Mouse (Mus musculus) heart, adult 2 months (tissue): ENCODE results near the gene Tek. TPM values are rescaled to one million over a fixed set of nuclear protein-coding genes. Genes with fewer than 3 reads are reported as not detected.

Experiments
- DNase-seq, 2 experiments: peaks; one replicate each; pipeline ENCODE4 v3.0.0; 2021
- H3K27ac ChIP-seq: fragments of 200-600 bp; 2 replicates; pipeline ENCODE4 v1.8.1; 2022
- H3K27me3 ChIP-seq: fragments of 200-500 bp; 2 replicates; pipeline ENCODE4 v1.6.1; 2012; ENCODE audit warnings: mild to moderate bottlenecking, low read length, inconsistent platforms, mixed read lengths; ENCODE audit not compliant: control insufficient read depth, insufficient read depth
- H3K36me3 ChIP-seq: fragments of 200-500 bp; 2 replicates; pipeline ENCODE4 v1.6.1; 2012; ENCODE audit warnings: low read length, inconsistent platforms; ENCODE audit not compliant: control insufficient read depth, insufficient read depth
- H3K4me1 ChIP-seq: fragments of 200-500 bp; 2 replicates; pipeline ENCODE4 v1.6.1; 2011; ENCODE audit warnings: low read length; ENCODE audit not compliant: control insufficient read depth, insufficient read depth
- H3K4me3 ChIP-seq: fragments of 200-600 bp; 2 replicates; pipeline ENCODE4 v1.8.1; 2022
- H3K79me2 ChIP-seq: fragments of 200-500 bp; replicated peaks from 2 replicates; pipeline ENCODE4 v1.6.1; 2012; ENCODE audit warnings: mild to moderate bottlenecking, inconsistent platforms, low read length, moderate library complexity, mixed read lengths; ENCODE audit not compliant: control insufficient read depth, insufficient read depth
- H3K9ac ChIP-seq: fragments of 200-500 bp; 2 replicates; pipeline ENCODE4 v1.6.1; 2012; ENCODE audit warnings: low read depth, mild to moderate bottlenecking, control low read depth, inconsistent platforms, low read length, mixed read lengths
- CTCF ChIP-seq: fragments of 200-600 bp; IDR thresholded peaks from 2 replicates; pipeline ENCODE4 v1.8.1; 2022; ENCODE audit warnings: antibody characterized with exemption, mild to moderate bottlenecking, moderate library complexity
- EP300 ChIP-seq: fragments of 200-500 bp; IDR thresholded peaks from 2 replicates; pipeline ENCODE4 v1.6.1; 2011; ENCODE audit warnings: low read depth, low read length, control low read depth; ENCODE audit not compliant: insufficient read depth
- POLR2A ChIP-seq: fragments of 200-500 bp; IDR thresholded peaks from 2 replicates; pipeline ENCODE4 v1.6.1; 2011; ENCODE audit warnings: mild to moderate bottlenecking, low read depth, low read length, control low read depth; ENCODE audit not compliant: insufficient read depth
- WGBS: fragments of 180-500 bp; shearing (Covaris S2); methylation state at CpG from one replicate; pipeline ENCODE4 v1.1.7; 2018; 5-methylcytosine and 5-hydroxymethylcytosine counted together
- intact Hi-C: fragments of 180-260 bp; cut with DNase I; formaldehyde crosslinking; loops from one replicate; pipeline ENCODE4 v1.15.1; 2025
- polyA plus RNA-seq: library from polyadenylated mRNA; depleted of rRNA; stranded (reverse); fragments of >200 nt; gene quantifications from 2 replicates; pipeline ENCODE4 v1.2.3, GENCODE M21; 2012
- total RNA-seq, 2 experiments: library from RNA; stranded (reverse); gene quantifications; 2 replicates each; pipeline ENCODE4 v1.2.3; 2021

Gene Tek
- total and polyA plus RNA-seq, 3 experiments = 16.8 to 40.3 (median 37.0) TPM

- intact Hi-C loops = no loop called here
- TF ChIP-seq EP300 (no peak), POLR2A (no peak), CTCF (no peak)
Observed at GRCm38 (mm10) chr4:94711426-94711825, 27.7 kb upstream of the Tek start.

GRCm38 (mm10) chr4:94713741-94714140, 25.3 kb upstream of the Tek start:
- H3K4me3 ChIP-seq = no peak overlapping the region
- TF ChIP-seq EP300 (no peak), POLR2A (no peak), CTCF (no peak)
- H3K9ac ChIP-seq = no peak overlapping the region
- H3K4me1 ChIP-seq = peaks cover 7% of the 10 kb centered on the region
- H3K27me3 ChIP-seq = no peaks in the 10 kb centered on the region
- peaks cover 4% of the 10 kb centered on the region for H3K36me3 ChIP-seq
- intact Hi-C loops = loop anchor here (2.0 kb wide), 1 partner anchor 25 kb away; the partner anchor contains the start of gene Tek
- no peaks in the 10 kb centered on the region for H3K79me2 ChIP-seq
- no peak overlapping the region for H3K27ac ChIP-seq
- DNase-seq = no peak

More at GRCm38 (mm10) chr4:94711426-94711825, 27.7 kb upstream of the Tek start:
- no peak for DNase-seq
- H3K36me3 ChIP-seq = peaks cover 4% of the 10 kb centered on the region
- H3K4me3 ChIP-seq = no peak overlapping the region
- no peaks in the 10 kb centered on the region for H3K27me3 ChIP-seq
- peaks cover 6% of the 10 kb centered on the region for H3K4me1 ChIP-seq
- H3K27ac ChIP-seq = peak overlapping the region; percentile 26; the same call in 1 of the 2 replicates
- WGBS = 35% methylated on average over 4 of the region's 4 CpGs
- no peak overlapping the region for H3K9ac ChIP-seq
- no peaks in the 10 kb centered on the region for H3K79me2 ChIP-seq

GRCm38 (mm10) chr4:94715166-94715565, 23.9 kb upstream of the Tek start:
- intact Hi-C loops = loop anchor here (1.0 to 2.0 kb wide), 2 partner anchors 24 to 31 kb away; partner anchors contain the start of gene Tek
- no peaks in the 10 kb centered on the region for H3K79me2 ChIP-seq
- peak overlapping the region; percentile 43 for H3K27ac ChIP-seq
- no peaks in the 10 kb centered on the region for H3K27me3 ChIP-seq
- 18% methylated on average over 6 of the region's 6 CpGs for WGBS
- H3K4me3 ChIP-seq = no peak overlapping the region
- H3K4me1 ChIP-seq = peaks cover 8% of the 10 kb centered on the region
- no peak overlapping the region for H3K9ac ChIP-seq
- TF ChIP-seq POLR2A = no peak
- TF ChIP-seq EP300 = 0 out of 2 replicates have a peak, but pooled peaks have one; percentile 45
- DNase-seq = peak in 1 of 2 experiments; percentile 42
- H3K36me3 ChIP-seq = peaks cover 4% of the 10 kb centered on the region

GRCm38 (mm10) chr4:94725799-94726198, 13.3 kb upstream of the Tek start:
- no peaks in the 10 kb centered on the region for H3K27me3 ChIP-seq
- TF ChIP-seq EP300 (no peak), CTCF (no peak), POLR2A (no peak)
- intact Hi-C loops = no loop called here
- H3K4me1 ChIP-seq = peaks cover 3% of the 10 kb centered on the region
- H3K79me2 ChIP-seq = no peaks in the 10 kb centered on the region
- no peak overlapping the region for H3K4me3 ChIP-seq
- WGBS = 23% methylated on average over 4 of the region's 4 CpGs
- H3K27ac ChIP-seq = no peak overlapping the region
- DNase-seq = peak in 1 of 2 experiments; percentile 60
- H3K36me3 ChIP-seq = peaks cover 4% of the 10 kb centered on the region
- no peak overlapping the region for H3K9ac ChIP-seq

GRCm38 (mm10) chr4:94732721-94733120, 6.4 kb upstream of the Tek start:
- Histone ChIP-seq H3K9ac (no peak overlapping the region), H3K79me2 (no peaks in the 10 kb centered on the region), H3K4me3 (no peak overlapping the region), H3K36me3 (no peaks in the 10 kb centered on the region), H3K27me3 (no peaks in the 10 kb centered on the region), H3K27ac (no peak overlapping the region), H3K4me1 (no peaks in the 10 kb centered on the region)
- no peak for TF ChIP-seq CTCF
- no peak for TF ChIP-seq EP300
- TF ChIP-seq POLR2A = no peak
- intact Hi-C loops = no loop called here
- no peak for DNase-seq

- Histone ChIP-seq H3K9ac (no peak overlapping the region), H3K36me3 (no peaks in the 10 kb centered on the region), H3K4me1 (peaks cover 4% of the 10 kb centered on the region), H3K79me2 (no peaks in the 10 kb centered on the region), H3K27me3 (no peaks in the 10 kb centered on the region), H3K4me3 (no peak overlapping the region), H3K27ac (peak overlapping the region; percentile 20)
- 56% methylated on average over 5 of the region's 5 CpGs for WGBS
- no peak for DNase-seq
- TF ChIP-seq CTCF (no peak), EP300 (no peak), POLR2A (no peak)
- intact Hi-C loops = loop anchor here (2.0 kb wide), 2 partner anchors 23 to 69 kb away; no protein-coding TSS in a partner anchor
Observed at GRCm38 (mm10) chr4:94737326-94738295, 1.5 kb upstream of the Tek start.
